Mouse (Mus musculus) C2C12 (cell line): Measurements from ENCODE around the gene Enox1.

ENCODE experiments used
- CTCF ChIP-seq: IDR thresholded peaks from one replicate; pipeline ENCODE4 v1.5.1; 2011; ENCODE audit not compliant: control insufficient read depth, insufficient read depth, insufficient read length
- MAX ChIP-seq: IDR thresholded peaks from one replicate; pipeline ENCODE4 v1.6.1; 2011; ENCODE audit warnings: mild to moderate bottlenecking, control low read depth
- MYOD1 ChIP-seq: IDR thresholded peaks from one replicate; pipeline ENCODE4 v1.6.1; 2011; ENCODE audit warnings: low read depth; ENCODE audit not compliant: control insufficient read depth, insufficient read length
- MYOG ChIP-seq: IDR thresholded peaks from one replicate; pipeline ENCODE4 v1.6.1; 2011; ENCODE audit not compliant: control insufficient read depth, insufficient read length; ENCODE audit errors: extremely low read depth
- USF1 ChIP-seq: IDR thresholded peaks from one replicate; pipeline ENCODE4 v1.6.1; 2011; ENCODE audit warnings: low read depth, mild to moderate bottlenecking, control low read depth, moderate library complexity

- TF ChIP-seq CTCF (no peak), MYOG (no peak), MAX (no peak), MYOD1 (no peak), USF1 (no peak)
Observed at GRCm38 (mm10) chr14:77371977-77372376, 215.4 kb downstream of the Enox1 start.
